Mouse (Mus musculus) hindbrain, embryonic 14.5 days (tissue): ENCODE data around the gene Cd22. TPM values are rescaled to one million over a fixed set of nuclear protein-coding genes. Genes with fewer than 3 reads are reported as not detected.

Experiments used
- ATAC-seq: fragments of 200-750 bp; cut with Nextera tagmentation; 2 replicates; pipeline ENCODE4 v1.8.0; 2017; ENCODE audit warnings: moderate number of reproducible peaks, mild to moderate bottlenecking, moderate TSS enrichment, moderate library complexity; ENCODE audit not compliant: low FRiP score
- DNase-seq: peaks from one replicate; pipeline ENCODE4 v3.0.0-alpha.2; 2015; ENCODE audit warnings: low spot score
- H3K27ac ChIP-seq: fragments of 300-500 bp; sonication (generic); 2 replicates; pipeline ENCODE4 v1.5.1; 2014; ENCODE audit warnings: mild to moderate bottlenecking, moderate library complexity
- H3K27me3 ChIP-seq: fragments of 300-500 bp; sonication (generic); 2 replicates; pipeline ENCODE4 v1.6.1; 2014; ENCODE audit warnings: mild to moderate bottlenecking, low read length, mixed read lengths; ENCODE audit not compliant: control insufficient read depth, insufficient read depth
- H3K36me3 ChIP-seq: fragments of 300-500 bp; sonication (generic); replicated peaks from 2 replicates; pipeline ENCODE4 v1.6.1; 2014; ENCODE audit not compliant: control insufficient read depth, insufficient read depth
- H3K4me1 ChIP-seq: fragments of 300-500 bp; sonication (generic); replicated peaks from 2 replicates; pipeline ENCODE4 v1.6.1; 2014; ENCODE audit warnings: antibody characterized with exemption, low read length, mixed read lengths; ENCODE audit not compliant: control insufficient read depth, insufficient read depth
- H3K4me2 ChIP-seq: fragments of 300-500 bp; sonication (generic); replicated peaks from 2 replicates; pipeline ENCODE4 v1.6.1; 2014; ENCODE audit warnings: mild to moderate bottlenecking, moderate library complexity
- H3K4me3 ChIP-seq: fragments of 300-500 bp; sonication (generic); replicated peaks from 2 replicates; pipeline ENCODE4 v1.5.1; 2014; ENCODE audit warnings: mild to moderate bottlenecking, low read length
- H3K9ac ChIP-seq: fragments of 300-500 bp; sonication (generic); 2 replicates; pipeline ENCODE4 v1.6.1; 2014
- H3K9me3 ChIP-seq: fragments of 300-500 bp; sonication (generic); 2 replicates; pipeline ENCODE4 v1.6.1; 2016; ENCODE audit warnings: low read length; ENCODE audit not compliant: control insufficient read depth
- WGBS: fragments of 180-500 bp; shearing (Covaris S2); extraction: QIAGEN DNeasy Blood & Tissue Kit; methylation state at CpG from one replicate; pipeline ENCODE4 v1.1.7; 2014; 5-methylcytosine and 5-hydroxymethylcytosine counted together
- polyA plus RNA-seq: library from polyadenylated mRNA; unstranded; fragments of >200 nt; fragmentation: Nextera tagmentation; extraction: Ambion mirVana; gene quantifications from 2 replicates; pipeline ENCODE4 v1.2.1, GENCODE M21; 2014

Gene Cd22
- polyA plus RNA-seq, 1 experiment from 2014 or later, result not detected

DNA sequence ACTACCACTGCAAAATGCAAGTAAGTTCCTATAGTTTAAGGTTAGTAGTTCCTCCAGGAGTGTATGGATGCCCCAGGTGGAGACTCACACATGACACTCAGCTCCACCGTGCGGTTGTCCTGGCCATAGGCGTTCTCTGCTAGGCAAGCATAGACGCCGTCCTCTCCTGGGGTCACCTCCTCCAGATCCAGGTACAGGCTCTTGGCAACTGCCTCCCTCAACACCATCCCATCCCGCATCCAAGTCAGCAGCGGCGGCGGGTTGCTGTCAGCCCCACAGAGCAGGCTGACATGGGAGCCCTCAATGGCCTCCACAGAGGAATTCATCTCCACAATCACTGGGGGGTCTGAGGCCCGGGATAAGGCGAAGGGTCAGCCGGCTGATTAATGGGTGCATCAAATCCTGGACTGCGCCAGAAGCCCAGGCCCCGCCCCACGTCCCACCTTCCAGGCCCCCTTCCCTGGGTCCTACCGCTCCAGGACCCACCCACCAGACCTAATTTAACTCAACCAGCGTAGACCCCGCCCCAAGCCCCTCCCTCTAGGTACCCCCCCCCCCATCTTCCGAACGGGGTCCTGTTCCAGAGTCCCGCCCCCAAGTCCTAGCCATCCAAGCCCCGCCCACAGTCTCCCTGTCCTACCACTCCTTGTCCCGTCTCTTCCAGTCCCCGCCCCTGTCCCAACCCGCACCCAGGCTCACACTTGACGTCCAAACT, 28.3 kb upstream of the Cd22 start:
- Histone ChIP-seq H3K4me2 (peak overlapping the region; percentile 55), H3K36me3 (no peaks in the 10 kb centered on the region), H3K9me3 (no peaks in the 10 kb centered on the region), H3K27me3 (no peaks in the 10 kb centered on the region), H3K4me3 (peak overlapping the region; percentile 17), H3K9ac (peak overlapping the region; percentile 31; the same call in 1 of the 2 replicates), H3K27ac (no peak overlapping the region), H3K4me1 (0 out of 2 replicates have a peak, but pooled peaks cover 6% of the 10 kb centered on the region)
- DNase-seq, result no peak
- WGBS, result 2% methylated on average over 26 of the region's 26 CpGs
- peak; percentile 64 for ATAC-seq

GRCm38 (mm10) chr7:30904042-30904441, 23.9 kb upstream of the Cd22 start:
- Histone ChIP-seq H3K9ac (no peak overlapping the region), H3K27ac (no peak overlapping the region), H3K27me3 (no peaks in the 10 kb centered on the region), H3K4me3 (no peak overlapping the region), H3K36me3 (no peaks in the 10 kb centered on the region), H3K4me1 (0 out of 2 replicates have a peak, but pooled peaks cover 6% of the 10 kb centered on the region), H3K4me2 (no peak overlapping the region), H3K9me3 (no peaks in the 10 kb centered on the region)
- DNase-seq (no peak), ATAC-seq (no peak)
- WGBS, result 59% methylated on average over 4 of the region's 4 CpGs

- WGBS, result 92% methylated on average over 3 of the region's 3 CpGs
- no peaks in the 10 kb centered on the region for H3K36me3 ChIP-seq
- ATAC-seq (no peak), DNase-seq (no peak)
- H3K4me1 ChIP-seq, result no peaks in the 10 kb centered on the region
- no peak overlapping the region for H3K4me3 ChIP-seq
- H3K27me3 ChIP-seq, result no peaks in the 10 kb centered on the region
- no peak overlapping the region for H3K27ac ChIP-seq
- H3K9ac ChIP-seq, result no peak overlapping the region
- H3K4me2 ChIP-seq, result no peak overlapping the region
- no peaks in the 10 kb centered on the region for H3K9me3 ChIP-seq
Measured at GRCm38 (mm10) chr7:30895217-30895616, 15.1 kb upstream of the Cd22 start.

GRCm38 (mm10) chr7:30892515-30892914, 12.4 kb upstream of the Cd22 start:
- WGBS, result 52% methylated on average over 3 of the region's 3 CpGs
- no peak overlapping the region for H3K4me3 ChIP-seq

GRCm38 (mm10) chr7:30891746-30892145, 11.6 kb upstream of the Cd22 start:
- Histone ChIP-seq H3K9me3 (no peaks in the 10 kb centered on the region), H3K4me3 (no peak overlapping the region), H3K4me2 (no peak overlapping the region), H3K9ac (no peak overlapping the region), H3K4me1 (no peaks in the 10 kb centered on the region), H3K27me3 (no peaks in the 10 kb centered on the region), H3K27ac (no peak overlapping the region), H3K36me3 (no peaks in the 10 kb centered on the region)
- WGBS, result 85% methylated on average over 9 of the region's 9 CpGs
- ATAC-seq (no peak), DNase-seq (no peak)

More at GRCm38 (mm10) chr7:30892515-30892914, 12.4 kb upstream of the Cd22 start:
- Histone ChIP-seq H3K4me1 (no peaks in the 10 kb centered on the region), H3K9ac (no peak overlapping the region), H3K9me3 (no peaks in the 10 kb centered on the region), H3K27me3 (no peaks in the 10 kb centered on the region), H3K27ac (no peak overlapping the region), H3K4me2 (no peak overlapping the region), H3K36me3 (no peaks in the 10 kb centered on the region)
- ATAC-seq, result no peak
- no peak for DNase-seq

DNA sequence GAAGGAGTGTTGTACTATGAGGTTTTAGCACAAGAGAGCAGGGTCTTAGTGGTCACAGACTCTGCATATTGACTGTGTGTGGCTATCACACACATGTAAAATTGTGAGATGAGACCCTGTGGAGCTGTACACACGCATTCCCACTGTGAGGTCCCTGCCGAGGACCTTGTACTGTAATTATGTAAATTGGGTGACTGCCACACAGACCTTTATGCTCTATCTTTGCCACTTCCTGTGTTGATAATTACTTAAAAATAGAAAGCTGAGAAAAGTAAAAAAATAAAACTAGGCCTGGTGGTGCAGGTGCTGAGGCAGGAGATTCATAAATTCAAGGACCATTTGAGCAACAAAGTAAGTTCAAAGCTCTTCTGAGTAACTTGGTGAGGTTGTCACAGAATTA, 10.5 kb upstream of the Cd22 start:
- no peaks in the 10 kb centered on the region for H3K27me3 ChIP-seq
- DNase-seq (no peak), ATAC-seq (no peak)
- H3K4me1 ChIP-seq, result no peaks in the 10 kb centered on the region
- H3K36me3 ChIP-seq, result no peaks in the 10 kb centered on the region
- H3K27ac ChIP-seq, result no peak overlapping the region
- no peak overlapping the region for H3K4me3 ChIP-seq
- H3K9me3 ChIP-seq, result no peaks in the 10 kb centered on the region
- no peak overlapping the region for H3K4me2 ChIP-seq
- no peak overlapping the region for H3K9ac ChIP-seq
- 65% methylated on average over 2 of the region's 2 CpGs for WGBS

DNA sequence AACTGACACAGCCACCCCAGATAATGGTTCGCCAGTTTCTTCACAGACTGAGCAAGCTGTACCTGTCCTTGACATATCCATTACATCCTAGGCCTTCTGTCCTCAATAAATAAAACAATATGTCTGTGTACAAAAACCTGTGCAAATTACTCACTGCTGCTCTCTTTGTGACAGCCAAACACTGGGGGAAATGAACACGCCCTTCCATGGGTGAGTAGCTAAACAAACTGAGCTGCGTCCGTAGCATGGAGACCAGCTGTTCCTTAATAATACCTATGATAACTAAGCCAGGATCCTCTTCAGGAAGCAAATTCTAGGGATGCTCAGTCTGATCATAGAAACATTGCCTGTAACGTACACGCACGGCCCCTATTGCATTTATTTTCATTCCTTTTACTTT, 8.6 kb upstream of the Cd22 start:
- H3K9me3 ChIP-seq, result no peaks in the 10 kb centered on the region
- no peaks in the 10 kb centered on the region for H3K36me3 ChIP-seq
- no peaks in the 10 kb centered on the region for H3K27me3 ChIP-seq
- H3K9ac ChIP-seq, result no peak overlapping the region
- no peak for DNase-seq
- H3K4me3 ChIP-seq, result no peak overlapping the region
- no peaks in the 10 kb centered on the region for H3K4me1 ChIP-seq
- no peak overlapping the region for H3K4me2 ChIP-seq
- ATAC-seq, result no peak
- H3K27ac ChIP-seq, result no peak overlapping the region
- WGBS, result 78% methylated on average over 7 of the region's 7 CpGs

DNA sequence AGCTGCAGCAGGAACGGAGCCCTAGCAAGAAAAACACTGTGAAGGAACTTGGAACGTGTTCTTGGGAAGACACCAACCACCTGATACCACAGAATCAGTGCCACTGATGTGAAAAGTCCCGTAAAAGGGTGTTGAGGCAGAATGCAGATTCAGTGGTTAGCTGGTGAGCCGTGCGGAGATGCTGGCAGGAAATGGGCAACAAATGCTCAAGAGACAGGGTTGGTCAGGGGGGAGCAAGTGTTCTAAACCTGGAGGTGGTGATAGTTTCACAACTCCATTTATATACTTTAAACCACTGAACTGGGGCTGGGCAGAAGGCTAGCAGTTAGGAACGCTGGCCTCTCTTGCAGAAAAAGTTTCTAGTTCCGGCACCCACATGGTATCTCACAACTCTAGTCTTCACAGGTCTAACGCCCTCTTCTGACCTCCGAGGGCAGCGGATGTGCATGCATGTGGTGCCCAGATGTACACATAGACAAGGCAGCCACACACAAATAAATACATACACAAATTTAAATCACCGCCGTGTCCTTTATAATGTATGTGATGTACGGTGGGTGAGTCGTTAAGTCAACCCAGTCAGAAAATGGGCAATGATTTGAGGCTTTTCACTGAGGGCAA, 7.5 kb upstream of the Cd22 start:
- 91% methylated on average over 14 of the region's 14 CpGs for WGBS
- no peaks in the 10 kb centered on the region for H3K4me1 ChIP-seq
- no peak overlapping the region for H3K9ac ChIP-seq
- ATAC-seq (no peak), DNase-seq (no peak)
- H3K27ac ChIP-seq, result no peak overlapping the region
- no peaks in the 10 kb centered on the region for H3K9me3 ChIP-seq
- H3K27me3 ChIP-seq, result no peaks in the 10 kb centered on the region
- no peak overlapping the region for H3K4me2 ChIP-seq
- no peak overlapping the region for H3K4me3 ChIP-seq
- H3K36me3 ChIP-seq, result no peaks in the 10 kb centered on the region

- no peak overlapping the region for H3K27ac ChIP-seq
- H3K9me3 ChIP-seq, result no peaks in the 10 kb centered on the region
- H3K36me3 ChIP-seq, result no peaks in the 10 kb centered on the region
- H3K4me1 ChIP-seq, result no peaks in the 10 kb centered on the region
- no peak overlapping the region for H3K9ac ChIP-seq
- no peak for DNase-seq
- no peak overlapping the region for H3K4me2 ChIP-seq
- H3K4me3 ChIP-seq, result no peak overlapping the region
- no peak for ATAC-seq
- no peaks in the 10 kb centered on the region for H3K27me3 ChIP-seq
- 92% methylated on average over 4 of the region's 4 CpGs for WGBS
Measured at GRCm38 (mm10) chr7:30886852-30887251, 6.7 kb upstream of the Cd22 start.
